Mouse (Mus musculus) heart, postnatal 0 days (tissue): ENCODE measurements at regions not wholly inside any gene's neighbourhood (a gene's known extent, or its start where the extent isn't known, plus 50 kb on each side); places are given as distances from the start of the nearest gene placed in this dataset.
"Not testable (repeated sequence)": the region's sequence is repeated elsewhere in the genome, so short reads cannot be mapped to it uniquely, and the experiment has no call there.

Experiments
- ATAC-seq: fragments of 200-750 bp; cut with Nextera tagmentation; 2 replicates; pipeline ENCODE4 v1.8.0; 2017; ENCODE audit warnings: low read depth, moderate number of reproducible peaks, moderate library complexity; ENCODE audit not compliant: insufficient read depth
- DNase-seq: peaks from one replicate; pipeline ENCODE4 v3.0.0-alpha.2; 2016; ENCODE audit warnings: low spot score
- H3K27ac ChIP-seq: fragments of 300-500 bp; sonication (generic); 2 replicates; pipeline ENCODE4 v1.5.1; 2014; ENCODE audit warnings: low read depth, mild to moderate bottlenecking
- H3K27me3 ChIP-seq: fragments of 300-500 bp; sonication (generic); 2 replicates; pipeline ENCODE4 v1.6.1; 2014; ENCODE audit warnings: low read length, mixed read lengths; ENCODE audit not compliant: control insufficient read depth, insufficient read depth
- H3K36me3 ChIP-seq: fragments of 300-500 bp; sonication (generic); replicated peaks from 2 replicates; pipeline ENCODE4 v1.6.1; 2014; ENCODE audit warnings: low read length, mixed read lengths; ENCODE audit not compliant: control insufficient read depth, insufficient read depth
- H3K4me1 ChIP-seq: fragments of 300-500 bp; sonication (generic); 2 replicates; pipeline ENCODE4 v1.6.1; 2014; ENCODE audit warnings: antibody characterized with exemption; ENCODE audit not compliant: control insufficient read depth, insufficient read depth
- H3K4me2 ChIP-seq: fragments of 300-500 bp; sonication (generic); 2 replicates; pipeline ENCODE4 v1.6.1; 2014; ENCODE audit warnings: low read depth, mild to moderate bottlenecking, low read length, moderate library complexity
- H3K4me3 ChIP-seq: fragments of 300-500 bp; sonication (generic); 2 replicates; pipeline ENCODE4 v1.5.1; 2014; ENCODE audit warnings: low read depth, low read length
- H3K9ac ChIP-seq: fragments of 300-500 bp; sonication (generic); replicated peaks from 2 replicates; pipeline ENCODE4 v1.6.1; 2014; ENCODE audit warnings: low read depth, low read length, mixed read lengths
- H3K9me3 ChIP-seq: fragments of 300-500 bp; sonication (generic); replicated peaks from 2 replicates; pipeline ENCODE4 v1.6.1; 2016; ENCODE audit warnings: low read length; ENCODE audit not compliant: control insufficient read depth
- WGBS: fragments of 180-500 bp; shearing (Covaris S2); extraction: QIAGEN DNeasy Blood & Tissue Kit; methylation state at CpG from one replicate; pipeline ENCODE4 v1.1.7; 2014; 5-methylcytosine and 5-hydroxymethylcytosine counted together

GRCm38 (mm10) chr4:146263038-146263685, 106.5 kb downstream of the Zfp600 start:
- H3K27me3 ChIP-seq, DNase-seq, H3K27ac ChIP-seq, H3K4me1 ChIP-seq, H3K36me3 ChIP-seq, H3K9me3 ChIP-seq: not testable (repeated sequence)
- Histone ChIP-seq H3K4me2 (peak overlapping the region; percentile 57), H3K9ac (peak overlapping the region; percentile 55; the same call in 1 of the 2 replicates), H3K4me3 (peak overlapping the region; percentile 46)
- 4% methylated on average over 33 of the region's 51 CpGs for WGBS
- ATAC-seq = peak; percentile 87

GRCm38 (mm10) chr4:146263790-146264189, 107.2 kb downstream of the Zfp600 start:
- Histone ChIP-seq H3K4me3 (0 out of 2 replicates have a peak overlapping the region, but pooled peaks have one; percentile 46), H3K4me2 (peak overlapping the region; percentile 57; the same call in 1 of the 2 replicates)
- DNase-seq, H3K36me3 ChIP-seq, H3K27ac ChIP-seq, H3K4me1 ChIP-seq, H3K9me3 ChIP-seq, H3K9ac ChIP-seq, ATAC-seq, H3K27me3 ChIP-seq: not testable (repeated sequence)
- WGBS = 46% methylated on average over 2 of the region's 5 CpGs

DNA sequence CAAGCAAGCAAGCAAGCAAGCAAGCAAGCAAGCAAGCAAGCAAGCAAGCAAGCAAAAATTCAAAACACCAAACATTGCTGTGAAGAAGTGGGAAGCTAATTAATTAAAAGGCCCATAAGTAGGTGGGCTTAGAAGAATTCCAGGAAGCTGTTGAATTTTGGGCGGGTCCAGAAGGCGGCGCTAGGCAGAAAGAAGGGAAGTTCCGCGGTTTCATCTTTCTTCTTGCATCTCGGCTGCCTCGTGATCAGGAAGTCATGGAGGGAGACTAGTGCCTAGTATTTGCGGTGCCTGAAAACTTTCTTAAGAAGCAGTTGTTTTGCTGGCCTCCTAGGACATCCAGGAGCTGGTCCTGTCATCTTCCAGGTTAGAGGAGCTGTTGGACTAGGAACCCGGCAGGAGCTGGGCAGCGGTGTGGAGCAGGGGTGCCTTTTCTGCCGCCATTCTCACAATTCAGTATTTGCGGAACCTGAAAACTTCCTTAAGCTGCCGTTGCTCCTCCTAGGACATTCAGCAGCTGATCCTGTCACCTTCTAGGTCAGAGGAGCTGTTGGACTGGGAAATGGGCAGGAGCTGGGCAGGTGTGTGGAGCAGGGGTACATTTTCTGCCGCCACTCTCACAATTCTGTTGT, 113.6 kb downstream of the Zfp600 start:
- DNase-seq, H3K27ac ChIP-seq, H3K4me2 ChIP-seq, ATAC-seq, H3K4me1 ChIP-seq, H3K9ac ChIP-seq, H3K4me3 ChIP-seq, H3K27me3 ChIP-seq, H3K36me3 ChIP-seq, H3K9me3 ChIP-seq: not testable (repeated sequence)
- no CpG with 5 or more reads among the region's 14 CpGs for WGBS
